Mouse (Mus musculus): ENCODE measurements at regions not wholly inside any gene's neighbourhood (a gene's known extent, or its start where the extent isn't known, plus 50 kb on each side); places are given as distances from the start of the nearest gene placed in this dataset.

DNA sequence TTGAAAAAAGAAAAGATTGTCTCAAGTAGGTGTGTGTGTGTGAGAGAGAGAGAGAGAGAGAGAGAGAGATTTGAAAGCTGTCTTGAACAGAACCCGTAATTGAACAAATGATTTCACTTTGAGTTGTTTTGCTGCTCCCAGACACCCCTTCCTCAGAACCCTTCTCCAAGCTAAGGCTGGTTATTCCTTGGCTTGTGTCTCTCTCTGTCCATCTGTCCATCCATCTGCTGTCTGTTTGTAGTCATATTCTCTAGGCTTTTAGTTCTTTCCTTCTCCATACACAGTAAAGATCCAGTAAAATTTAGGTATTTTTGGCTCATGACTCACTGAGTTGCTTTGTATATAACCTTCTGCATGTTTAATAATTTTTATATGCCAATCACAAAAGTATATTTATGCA, 144.7 kb downstream of the Tmem161b start:
- Histone ChIP-seq H3K4me3 (no peak overlapping the region), H3ac (ENCODE audit: control insufficient read depth, insufficient read length) (no peak overlapping the region), H3K4me2 (ENCODE audit: low read depth) (no peak overlapping the region), H3K36me3 (ENCODE audit: control insufficient read depth, insufficient read depth) (no peaks in the 10 kb centered on the region), H3K27me3 (ENCODE audit: control insufficient read depth, insufficient read depth, insufficient read length) (no peaks in the 10 kb centered on the region), H3K79me2 (ENCODE audit: control insufficient read depth, insufficient read depth) (no peaks in the 10 kb centered on the region)
- TF ChIP-seq TCF3 (IDR thresholded peaks at IDR 0.05; ENCODE audit: insufficient read length, low read depth), result no peak
- TF ChIP-seq POLR2AphosphoS2 (IDR thresholded peaks at IDR 0.05; ENCODE audit: insufficient read length, low read depth), result no peak
- no peak for TF ChIP-seq POLR2A (IDR thresholded peaks at IDR 0.05; ENCODE audit: insufficient read length, low read depth)
- no peak for TF ChIP-seq SRF (IDR thresholded peaks at IDR 0.05; ENCODE audit: control insufficient read depth, insufficient read length, low read depth)
- no peak for TF ChIP-seq CEBPB (IDR thresholded peaks at IDR 0.05; ENCODE audit: insufficient read depth, poor library complexity, severe bottlenecking)
- no peak for TF ChIP-seq TCF12 (IDR thresholded peaks at IDR 0.05; ENCODE audit: insufficient read depth, poor library complexity, severe bottlenecking)
- no peak for TF ChIP-seq E2F4 (IDR thresholded peaks at IDR 0.05; ENCODE audit: insufficient read depth)
- no peak for TF ChIP-seq MYOD1 (IDR thresholded peaks at IDR 0.05; ENCODE audit: control insufficient read depth in 1 of 3, insufficient read length in 2 of 3, low read depth in 2 of 3)
- no peak for TF ChIP-seq USF1 (IDR thresholded peaks at IDR 0.05; ENCODE audit: low read depth)
- no peak for TF ChIP-seq REST (IDR thresholded peaks at IDR 0.05; ENCODE audit: insufficient read depth, insufficient read length)
- TF ChIP-seq MYOG (IDR thresholded peaks at IDR 0.05; ENCODE audit: control insufficient read depth in 1 of 3, insufficient read depth in 1 of 3, insufficient read length in 2 of 3, low read depth in 2 of 3), result no peak
- no peak for TF ChIP-seq MAX (IDR thresholded peaks at IDR 0.05; ENCODE audit: low read depth)

DNA sequence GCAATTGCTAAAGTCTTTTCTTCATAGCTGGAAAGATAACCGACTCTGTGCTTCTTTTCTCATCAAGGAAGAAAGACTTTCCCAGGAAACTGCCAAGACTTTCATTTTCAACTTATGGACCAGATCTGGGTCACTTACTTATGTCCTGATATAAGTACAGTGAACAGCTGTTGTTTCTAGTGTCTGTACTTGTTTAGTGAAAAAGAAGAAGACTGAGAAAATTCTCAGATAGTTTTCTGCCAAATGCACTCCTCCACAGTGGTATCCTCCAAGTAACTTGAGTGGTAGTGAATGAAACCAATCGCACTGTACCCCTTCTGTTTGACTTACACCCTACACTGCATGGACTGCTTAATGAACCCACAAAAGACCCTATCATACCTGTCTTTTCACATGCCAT, 146.1 kb downstream of the Tmem161b start:
- Histone ChIP-seq H3K27me3 (ENCODE audit: control insufficient read depth, insufficient read depth, insufficient read length) (no peaks in the 10 kb centered on the region), H3K79me2 (ENCODE audit: control insufficient read depth, insufficient read depth) (no peaks in the 10 kb centered on the region), H3K36me3 (ENCODE audit: control insufficient read depth, insufficient read depth) (no peaks in the 10 kb centered on the region), H3K4me3 (no peak overlapping the region), H3K4me2 (ENCODE audit: low read depth) (no peak overlapping the region), H3ac (ENCODE audit: control insufficient read depth, insufficient read length) (no peak overlapping the region)
- TF ChIP-seq TCF3 (IDR thresholded peaks at IDR 0.05; ENCODE audit: insufficient read length, low read depth) (no peak), USF1 (IDR thresholded peaks at IDR 0.05; ENCODE audit: low read depth) (no peak), E2F4 (IDR thresholded peaks at IDR 0.05; ENCODE audit: insufficient read depth) (no peak), POLR2A (IDR thresholded peaks at IDR 0.05; ENCODE audit: insufficient read length, low read depth) (no peak), MAX (IDR thresholded peaks at IDR 0.05; ENCODE audit: low read depth) (no peak), POLR2AphosphoS2 (IDR thresholded peaks at IDR 0.05; ENCODE audit: insufficient read length, low read depth) (no peak), CEBPB (IDR thresholded peaks at IDR 0.05; ENCODE audit: insufficient read depth, poor library complexity, severe bottlenecking) (no peak), MYOG (IDR thresholded peaks at IDR 0.05; ENCODE audit: control insufficient read depth in 1 of 3, insufficient read depth in 1 of 3, insufficient read length in 2 of 3, low read depth in 2 of 3) (no peak), SRF (IDR thresholded peaks at IDR 0.05; ENCODE audit: control insufficient read depth, insufficient read length, low read depth) (no peak), MYOD1 (IDR thresholded peaks at IDR 0.05; ENCODE audit: control insufficient read depth in 1 of 3, insufficient read length in 2 of 3, low read depth in 2 of 3) (no peak), TCF12 (IDR thresholded peaks at IDR 0.05; ENCODE audit: insufficient read depth, poor library complexity, severe bottlenecking) (no peak), REST (IDR thresholded peaks at IDR 0.05; ENCODE audit: insufficient read depth, insufficient read length) (no peak)

DNA sequence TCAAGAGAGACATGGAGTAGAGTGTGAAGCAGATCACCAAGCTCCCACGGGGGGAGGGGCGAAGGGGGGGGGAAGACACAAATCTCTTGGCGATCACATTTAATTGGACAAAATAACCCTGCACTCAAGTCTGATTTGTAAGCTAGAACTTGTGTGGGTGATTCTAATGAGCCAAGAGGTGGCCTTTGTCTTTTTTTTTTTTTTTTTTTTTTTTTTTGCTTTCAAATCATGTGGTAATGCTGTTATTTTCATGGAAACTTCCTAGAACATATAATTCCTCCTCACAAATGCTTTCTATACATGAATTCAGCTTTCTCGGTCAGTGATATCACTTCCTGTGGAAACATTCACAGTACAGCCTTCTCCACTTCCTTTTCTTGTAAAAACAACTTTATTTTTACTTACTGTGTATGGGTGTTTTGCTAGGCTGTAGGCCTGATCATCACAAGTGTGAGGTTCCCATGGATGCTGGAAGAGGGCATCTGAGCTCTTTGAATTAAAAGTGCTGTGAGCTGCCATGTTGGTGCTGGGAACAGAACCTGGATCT, 152.7 kb downstream of the Tmem161b start:
- Histone ChIP-seq H3K79me2 (ENCODE audit: control insufficient read depth, insufficient read depth) (no peaks in the 10 kb centered on the region), H3K4me2 (ENCODE audit: low read depth) (no peak overlapping the region), H3K36me3 (ENCODE audit: control insufficient read depth, insufficient read depth) (no peaks in the 10 kb centered on the region), H3K27me3 (ENCODE audit: control insufficient read depth, insufficient read depth, insufficient read length) (no peaks in the 10 kb centered on the region), H3ac (ENCODE audit: control insufficient read depth, insufficient read length) (no peak overlapping the region), H3K4me3 (no peak overlapping the region)
- no peak for TF ChIP-seq USF1 (IDR thresholded peaks at IDR 0.05; ENCODE audit: low read depth)
- TF ChIP-seq TCF12 (IDR thresholded peaks at IDR 0.05; ENCODE audit: insufficient read depth, poor library complexity, severe bottlenecking), result no peak
- TF ChIP-seq MAX (IDR thresholded peaks at IDR 0.05; ENCODE audit: low read depth), result no peak
- no peak for TF ChIP-seq REST (IDR thresholded peaks at IDR 0.05; ENCODE audit: insufficient read depth, insufficient read length)
- TF ChIP-seq MYOD1 (IDR thresholded peaks at IDR 0.05; ENCODE audit: control insufficient read depth in 1 of 3, insufficient read length in 2 of 3, low read depth in 2 of 3), result no peak
- TF ChIP-seq SRF (IDR thresholded peaks at IDR 0.05; ENCODE audit: control insufficient read depth, insufficient read length, low read depth), result no peak
- TF ChIP-seq TCF3 (IDR thresholded peaks at IDR 0.05; ENCODE audit: insufficient read length, low read depth), result no peak
- TF ChIP-seq MYOG (IDR thresholded peaks at IDR 0.05; ENCODE audit: control insufficient read depth in 1 of 3, insufficient read depth in 1 of 3, insufficient read length in 2 of 3, low read depth in 2 of 3), result no peak
- no peak for TF ChIP-seq POLR2A (IDR thresholded peaks at IDR 0.05; ENCODE audit: insufficient read length, low read depth)
- no peak for TF ChIP-seq CEBPB (IDR thresholded peaks at IDR 0.05; ENCODE audit: insufficient read depth, poor library complexity, severe bottlenecking)
- no peak for TF ChIP-seq POLR2AphosphoS2 (IDR thresholded peaks at IDR 0.05; ENCODE audit: insufficient read length, low read depth)

DNA sequence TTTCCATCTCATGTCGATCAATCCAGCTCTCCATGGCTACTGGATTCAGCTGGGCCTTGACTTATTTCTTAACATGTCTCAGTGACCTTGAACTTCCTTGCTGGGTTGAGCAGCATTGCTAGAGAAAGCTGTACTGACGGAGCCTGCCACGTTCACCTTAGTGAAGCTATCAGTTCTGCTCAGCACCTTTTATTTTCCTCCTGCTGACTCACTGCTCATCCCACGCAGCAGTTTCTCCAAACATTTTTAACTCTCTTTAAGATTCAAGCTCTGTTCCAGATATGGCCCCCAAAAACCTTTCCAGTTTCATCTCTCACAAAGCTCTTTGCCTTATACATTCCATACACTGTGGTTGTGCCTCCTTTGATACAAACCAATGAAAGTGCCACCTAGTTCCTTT, 153.8 kb downstream of the Tmem161b start:
- no peak overlapping the region for H3ac ChIP-seq (ENCODE audit: control insufficient read depth, insufficient read length)
- no peaks in the 10 kb centered on the region for H3K79me2 ChIP-seq (ENCODE audit: control insufficient read depth, insufficient read depth)
- no peak overlapping the region for H3K4me2 ChIP-seq (ENCODE audit: low read depth)
- no peak overlapping the region for H3K4me3 ChIP-seq
- TF ChIP-seq POLR2AphosphoS2 (IDR thresholded peaks at IDR 0.05; ENCODE audit: insufficient read length, low read depth) (no peak), REST (IDR thresholded peaks at IDR 0.05; ENCODE audit: insufficient read depth, insufficient read length) (no peak), TCF12 (IDR thresholded peaks at IDR 0.05; ENCODE audit: insufficient read depth, poor library complexity, severe bottlenecking) (no peak), USF1 (IDR thresholded peaks at IDR 0.05; ENCODE audit: low read depth) (no peak), SRF (IDR thresholded peaks at IDR 0.05; ENCODE audit: control insufficient read depth, insufficient read length, low read depth) (no peak), MAX (IDR thresholded peaks at IDR 0.05; ENCODE audit: low read depth) (no peak)
- H3K27me3 ChIP-seq (ENCODE audit: control insufficient read depth, insufficient read depth, insufficient read length), result no peaks in the 10 kb centered on the region
- no peaks in the 10 kb centered on the region for H3K36me3 ChIP-seq (ENCODE audit: control insufficient read depth, insufficient read depth)
